Mouse (Mus musculus) thymus, postnatal 25 days (tissue): ENCODE data around the gene Rasgrf2.

Experiments used
- DNase-seq: peaks from one replicate; pipeline ENCODE4 v3.0.0; 2022

Gene Rasgrf2

GRCm38 (mm10) chr13:92030364-92031057, 100.9 kb downstream of the Rasgrf2 start:
- peak; percentile 33 for DNase-seq

- DNase-seq = no peak
These were observed 101.8 kb downstream of the Rasgrf2 start for GRCm38 (mm10) chr13:92029666-92030065.

- no peak for DNase-seq
These were observed 103.5 kb downstream of the Rasgrf2 start for GRCm38 (mm10) chr13:92027951-92028350.

GRCm38 (mm10) chr13:92026651-92027050, 104.8 kb downstream of the Rasgrf2 start:
- DNase-seq = no peak

GRCm38 (mm10) chr13:92025124-92025523, 106.3 kb downstream of the Rasgrf2 start:
- DNase-seq = no peak

- no peak for DNase-seq
These were observed 109.3 kb downstream of the Rasgrf2 start for GRCm38 (mm10) chr13:92022202-92022601.

GRCm38 (mm10) chr13:91996929-91997328, 134.5 kb downstream of the Rasgrf2 start:
- no peak for DNase-seq

GRCm38 (mm10) chr13:91991412-91991811, 140.0 kb downstream of the Rasgrf2 start:
- no peak for DNase-seq

- no peak for DNase-seq
These were observed 140.7 kb downstream of the Rasgrf2 start for GRCm38 (mm10) chr13:91990709-91991284.

- DNase-seq = no peak
These were observed 143.1 kb downstream of the Rasgrf2 start for GRCm38 (mm10) chr13:91988378-91988777.

- DNase-seq = no peak
These were observed 144.5 kb downstream of the Rasgrf2 start for GRCm38 (mm10) chr13:91986958-91987357.

GRCm38 (mm10) chr13:91985915-91986589, 145.4 kb downstream of the Rasgrf2 start:
- DNase-seq = no peak

GRCm38 (mm10) chr13:91985019-91985418, 146.4 kb downstream of the Rasgrf2 start:
- DNase-seq = no peak

- DNase-seq = no peak
These were observed 149.4 kb downstream of the Rasgrf2 start for GRCm38 (mm10) chr13:91982080-91982479.

GRCm38 (mm10) chr13:91981414-91981813, 150.0 kb downstream of the Rasgrf2 start:
- DNase-seq = no peak

- DNase-seq = no peak
These were observed 154.5 kb downstream of the Rasgrf2 start for GRCm38 (mm10) chr13:91976971-91977370.

- DNase-seq = no peak
These were observed 154.9 kb downstream of the Rasgrf2 start for GRCm38 (mm10) chr13:91976541-91976940.

GRCm38 (mm10) chr13:91974154-91974553, 157.3 kb downstream of the Rasgrf2 start:
- no peak for DNase-seq

GRCm38 (mm10) chr13:91971246-91971645, 160.2 kb downstream of the Rasgrf2 start:
- no peak for DNase-seq

- DNase-seq = no peak
These were observed 175.0 kb downstream of the Rasgrf2 start for GRCm38 (mm10) chr13:91956474-91956873.

- no peak for DNase-seq
These were observed 175.8 kb downstream of the Rasgrf2 start for GRCm38 (mm10) chr13:91955646-91956045.

GRCm38 (mm10) chr13:91955175-91955574, 176.3 kb downstream of the Rasgrf2 start:
- no peak for DNase-seq

GRCm38 (mm10) chr13:91940113-91940512, 191.3 kb downstream of the Rasgrf2 start:
- no peak for DNase-seq

GRCm38 (mm10) chr13:91938826-91939225, 192.6 kb downstream of the Rasgrf2 start:
- DNase-seq = no peak
